Mouse (Mus musculus) liver, postnatal 0 days (tissue): ENCODE data around the gene Atg4a. TPM values are rescaled to one million over a fixed set of nuclear protein-coding genes. Genes with fewer than 3 reads are reported as not detected.

ENCODE experiments used
- ATAC-seq: fragments of 200-750 bp; cut with Nextera tagmentation; 2 replicates; pipeline ENCODE4 v1.8.0; 2017; ENCODE audit warnings: mild to moderate bottlenecking, moderate library complexity
- DNase-seq: peaks from one replicate; pipeline ENCODE4 v3.0.0-alpha.2; 2016
- H3K27ac ChIP-seq: fragments of 300-500 bp; sonication (generic); 2 replicates; pipeline ENCODE4 v1.5.1; 2014; ENCODE audit warnings: antibody characterized with exemption, moderate library complexity, mild to moderate bottlenecking, low read depth
- H3K27me3 ChIP-seq: fragments of 300-500 bp; sonication (generic); 2 replicates; pipeline ENCODE4 v1.6.1; 2014; ENCODE audit warnings: low read length, control low read depth, mixed read lengths; ENCODE audit not compliant: insufficient read depth
- H3K36me3 ChIP-seq: fragments of 300-500 bp; sonication (generic); replicated peaks from 2 replicates; pipeline ENCODE4 v1.6.1; 2014; ENCODE audit warnings: mild to moderate bottlenecking, control low read depth, low read length, moderate library complexity, mixed read lengths; ENCODE audit not compliant: insufficient read depth
- H3K4me1 ChIP-seq: fragments of 300-500 bp; sonication (generic); 2 replicates; pipeline ENCODE4 v1.6.1; 2014; ENCODE audit warnings: antibody characterized with exemption, mild to moderate bottlenecking, control low read depth; ENCODE audit not compliant: insufficient read depth
- H3K4me2 ChIP-seq: fragments of 300-500 bp; sonication (generic); 2 replicates; pipeline ENCODE4 v1.6.1; 2014; ENCODE audit warnings: low read depth, mild to moderate bottlenecking, low read length, moderate library complexity, mixed read lengths
- H3K4me3 ChIP-seq: fragments of 300-500 bp; sonication (generic); 2 replicates; pipeline ENCODE4 v1.5.1; 2014; ENCODE audit warnings: low read depth, low read length
- H3K9ac ChIP-seq: fragments of 300-500 bp; sonication (generic); replicated peaks from 2 replicates; pipeline ENCODE4 v1.6.1; 2014; ENCODE audit warnings: mild to moderate bottlenecking, moderate library complexity
- H3K9me3 ChIP-seq: fragments of 300-500 bp; sonication (generic); 2 replicates; pipeline ENCODE4 v1.6.1; 2016; ENCODE audit warnings: mild to moderate bottlenecking, control low read depth, low read length, mixed read lengths
- CTCF ChIP-seq: sonication (generic); IDR thresholded peaks from 2 replicates; pipeline ENCODE4 v1.5.1; 2016; ENCODE audit warnings: antibody characterized with exemption, low read depth
- EP300 ChIP-seq: IDR thresholded peaks from 2 replicates; pipeline ENCODE4 v1.6.1; 2016; ENCODE audit warnings: antibody characterized with exemption, low read depth, mild to moderate bottlenecking
- WGBS: fragments of 180-500 bp; shearing (Covaris S2); extraction: QIAGEN DNeasy Blood & Tissue Kit; methylation state at CpG from one replicate; pipeline ENCODE4 v1.1.7; 2014; ENCODE audit not compliant: insufficient replicate concordance; 5-methylcytosine and 5-hydroxymethylcytosine counted together
- polyA plus RNA-seq: library from polyadenylated mRNA; unstranded; fragments of >200 nt; fragmentation: Nextera tagmentation; extraction: Ambion mirVana; gene quantifications from 2 replicates; pipeline ENCODE4 v1.2.1, GENCODE M21; 2015

Gene Atg4a
- 16.7 and 18.3 TPM in 2 replicates for polyA plus RNA-seq

GRCm38 (mm10) chrX:140956272-140956940, at the start of gene Atg4a, which contains the start of gene Psmd10:
Gene Atg4a, plus strand, starts transcription at chrX:140956907.
Gene Psmd10, minus strand, starts transcription at chrX:140956728.
- H3K4me2 ChIP-seq = peak within 1 kb of the TSS; percentile 69
- peak within 1 kb of the TSS; percentile 67 for H3K9ac ChIP-seq
- H3K4me3 ChIP-seq = peak within 1 kb of the TSS; percentile 66
- DNase-seq = peak; percentile 91
- H3K4me1 ChIP-seq = no peaks in the 10 kb centered on the region
- 12% methylated on average over 23 of the region's 23 CpGs for WGBS
- H3K9me3 ChIP-seq = no peaks in the 10 kb centered on the region
- TF ChIP-seq CTCF (no peak), EP300 (no peak)
- H3K36me3 ChIP-seq = peaks cover 5% of the 10 kb centered on the region; the same call in 1 of the 2 replicates
- ATAC-seq = peak; percentile 95
- no peaks in the 10 kb centered on the region for H3K27me3 ChIP-seq
- peak within 1 kb of the TSS; percentile 76 for H3K27ac ChIP-seq

- no peak within 1 kb of the TSS for H3K4me2 ChIP-seq
- H3K4me1 ChIP-seq = no peaks in the 10 kb centered on the region
- DNase-seq (no peak), ATAC-seq (no peak)
- WGBS = 54% methylated on average over 7 of the region's 7 CpGs
- H3K27me3 ChIP-seq = no peaks in the 10 kb centered on the region; the same call in none of the 2 replicates
- no peak within 1 kb of the TSS for H3K4me3 ChIP-seq
- no peak within 1 kb of the TSS for H3K27ac ChIP-seq
- no peaks in the 10 kb centered on the region for H3K36me3 ChIP-seq
- no peaks in the 10 kb centered on the region for H3K9me3 ChIP-seq
- H3K9ac ChIP-seq = no peak within 1 kb of the TSS
- TF ChIP-seq EP300 = no peak
- no peak for TF ChIP-seq CTCF
These were observed 49.3 kb upstream of the Atg4a start, which contains the start of gene Vsig1 for GRCm38 (mm10) chrX:140907360-140907759. Gene Vsig1, plus strand, starts transcription at chrX:140907608.

- Histone ChIP-seq H3K36me3 (no peaks in the 10 kb centered on the region), H3K4me3 (no peak overlapping the region), H3K9me3 (no peaks in the 10 kb centered on the region), H3K27me3 (peaks cover 3% of the 10 kb centered on the region; the same call in 1 of the 2 replicates), H3K4me1 (no peaks in the 10 kb centered on the region), H3K27ac (no peak overlapping the region), H3K9ac (no peak overlapping the region), H3K4me2 (no peak overlapping the region)
- DNase-seq (no peak), ATAC-seq (no peak)
- TF ChIP-seq CTCF (no peak), EP300 (no peak)
- WGBS = 84% methylated on average over 6 of the region's 6 CpGs
These were observed 35.4 kb upstream of the Atg4a start for GRCm38 (mm10) chrX:140921321-140921720.

GRCm38 (mm10) chrX:140932066-140932465, 24.6 kb upstream of the Atg4a start:
- Histone ChIP-seq H3K36me3 (no peaks in the 10 kb centered on the region), H3K4me1 (no peaks in the 10 kb centered on the region), H3K4me2 (no peak overlapping the region), H3K4me3 (no peak overlapping the region), H3K27me3 (0 out of 2 replicates have a peak, but pooled peaks cover 3% of the 10 kb centered on the region), H3K9me3 (no peaks in the 10 kb centered on the region), H3K9ac (no peak overlapping the region), H3K27ac (no peak overlapping the region)
- ATAC-seq (no peak), DNase-seq (no peak)
- WGBS = 66% methylated on average over 3 of the region's 3 CpGs
- TF ChIP-seq EP300 = no peak
- TF ChIP-seq CTCF = peak; percentile 37; the same call in 1 of the 2 replicates

GRCm38 (mm10) chrX:140933263-140933662, 23.4 kb upstream of the Atg4a start:
- Histone ChIP-seq H3K27ac (no peak overlapping the region), H3K9me3 (no peaks in the 10 kb centered on the region), H3K4me2 (no peak overlapping the region), H3K36me3 (no peaks in the 10 kb centered on the region), H3K27me3 (0 out of 2 replicates have a peak, but pooled peaks cover 3% of the 10 kb centered on the region), H3K4me1 (no peaks in the 10 kb centered on the region), H3K4me3 (no peak overlapping the region), H3K9ac (no peak overlapping the region)
- 44% methylated on average over 3 of the region's 3 CpGs for WGBS
- DNase-seq (no peak), ATAC-seq (no peak)
- no peak for TF ChIP-seq EP300
- no peak for TF ChIP-seq CTCF

- H3K9me3 ChIP-seq = no peaks in the 10 kb centered on the region
- no peaks in the 10 kb centered on the region for H3K36me3 ChIP-seq
- no peaks in the 10 kb centered on the region for H3K4me1 ChIP-seq
- no peak for TF ChIP-seq CTCF
- no peak overlapping the region for H3K4me2 ChIP-seq
- WGBS = 56% methylated on average over 5 of the region's 5 CpGs
- DNase-seq (no peak), ATAC-seq (no peak)
- no peak overlapping the region for H3K9ac ChIP-seq
- H3K27ac ChIP-seq = no peak overlapping the region
- H3K4me3 ChIP-seq = no peak overlapping the region
- 0 out of 2 replicates have a peak, but pooled peaks cover 3% of the 10 kb centered on the region for H3K27me3 ChIP-seq
These were observed 20.4 kb upstream of the Atg4a start for GRCm38 (mm10) chrX:140936271-140936670.
